Mouse (Mus musculus): ENCODE measurements at regions not wholly inside any gene's neighbourhood (a gene's known extent, or its start where the extent isn't known, plus 50 kb on each side); places are given as distances from the start of the nearest gene placed in this dataset.

DNA sequence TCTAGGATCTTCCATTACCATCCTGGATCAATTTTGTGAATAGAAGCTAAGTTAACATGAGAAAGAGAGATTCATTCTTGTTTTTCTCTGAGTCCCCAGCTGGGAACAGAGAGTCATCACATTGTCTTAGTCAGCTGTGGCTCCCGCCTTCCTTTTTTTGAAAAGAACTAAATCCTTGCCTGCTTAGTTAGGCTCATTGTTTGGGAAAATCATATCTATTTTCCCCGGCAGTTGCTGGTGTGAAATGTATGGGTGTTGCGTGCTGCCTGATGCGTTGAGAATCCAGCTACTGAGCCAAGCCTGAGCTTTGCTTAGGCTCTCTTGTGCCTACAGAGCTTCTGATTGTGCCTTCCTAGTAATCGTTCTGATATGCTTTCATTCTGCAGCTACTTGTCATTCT is 66.3 kb downstream of the Fam50b start:
- 0 out of 2 replicates have a peak overlapping the region, but pooled peaks have one; percentile 36 for H3K27ac ChIP-seq
- no peak overlapping the region for H3K4me3 ChIP-seq
- TF ChIP-seq CTCF (conservative IDR thresholded peaks at IDR 0.05): no peak
- DNase-seq (ENCODE audit: low spot score in 2 of 2): no peak

DNA sequence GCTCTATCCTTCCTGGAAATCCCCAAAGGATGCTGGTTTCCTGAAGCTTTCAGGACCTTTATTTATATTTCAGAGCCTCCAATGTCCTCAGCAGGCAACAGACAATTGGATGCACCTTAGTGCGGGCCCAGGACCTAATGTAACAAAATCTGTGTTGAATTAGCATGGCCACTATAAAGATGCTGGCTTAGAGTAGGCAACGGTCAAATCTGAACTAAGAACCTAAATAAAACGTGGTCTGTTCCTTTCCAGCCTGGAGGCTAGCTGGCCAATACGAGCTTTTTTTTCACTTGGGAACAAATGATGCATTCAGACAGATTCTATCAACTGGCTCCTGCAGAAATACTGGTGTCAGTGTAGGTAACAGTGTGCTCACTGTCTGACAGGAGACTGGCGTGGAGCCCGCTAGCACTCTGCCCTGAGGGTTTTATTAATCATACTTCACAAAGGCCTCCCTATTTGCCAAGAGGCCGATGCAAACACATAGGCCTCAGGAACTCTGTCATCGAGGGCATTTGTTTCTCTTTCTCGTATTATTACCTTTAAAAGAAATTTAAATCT is 68.5 kb upstream of the Prpf4b start:
- DNase-seq (ENCODE audit: low spot score in 2 of 2): no peak
- no peak overlapping the region for H3K4me3 ChIP-seq
- no peak overlapping the region for H3K27ac ChIP-seq
- no peak for TF ChIP-seq CTCF (conservative IDR thresholded peaks at IDR 0.05)

DNA sequence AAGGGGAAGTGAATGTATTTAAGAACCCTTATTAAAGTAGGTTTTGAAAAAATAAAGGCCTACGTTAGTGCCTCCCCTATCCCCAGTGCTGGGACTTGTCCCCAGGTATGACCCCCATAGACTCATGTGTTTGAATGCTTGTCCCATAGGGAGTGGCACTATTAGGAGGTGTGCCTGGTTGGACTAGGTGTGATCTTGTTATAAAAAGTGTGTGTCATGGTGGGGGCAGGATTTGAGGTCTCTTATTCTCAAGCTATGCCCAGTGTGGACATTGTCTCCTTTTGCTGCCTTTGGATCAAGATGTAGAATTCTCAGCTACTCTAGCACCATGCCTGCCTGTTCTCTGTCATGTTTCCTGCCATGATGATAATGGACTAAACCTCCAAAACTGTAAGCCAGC is 65.6 kb upstream of the Prpf4b start:
- Histone ChIP-seq H3K4me3 (no peak overlapping the region), H3K27ac (no peak overlapping the region)
- no peak for DNase-seq (ENCODE audit: low spot score in 2 of 2)
- TF ChIP-seq CTCF (conservative IDR thresholded peaks at IDR 0.05): no peak

DNA sequence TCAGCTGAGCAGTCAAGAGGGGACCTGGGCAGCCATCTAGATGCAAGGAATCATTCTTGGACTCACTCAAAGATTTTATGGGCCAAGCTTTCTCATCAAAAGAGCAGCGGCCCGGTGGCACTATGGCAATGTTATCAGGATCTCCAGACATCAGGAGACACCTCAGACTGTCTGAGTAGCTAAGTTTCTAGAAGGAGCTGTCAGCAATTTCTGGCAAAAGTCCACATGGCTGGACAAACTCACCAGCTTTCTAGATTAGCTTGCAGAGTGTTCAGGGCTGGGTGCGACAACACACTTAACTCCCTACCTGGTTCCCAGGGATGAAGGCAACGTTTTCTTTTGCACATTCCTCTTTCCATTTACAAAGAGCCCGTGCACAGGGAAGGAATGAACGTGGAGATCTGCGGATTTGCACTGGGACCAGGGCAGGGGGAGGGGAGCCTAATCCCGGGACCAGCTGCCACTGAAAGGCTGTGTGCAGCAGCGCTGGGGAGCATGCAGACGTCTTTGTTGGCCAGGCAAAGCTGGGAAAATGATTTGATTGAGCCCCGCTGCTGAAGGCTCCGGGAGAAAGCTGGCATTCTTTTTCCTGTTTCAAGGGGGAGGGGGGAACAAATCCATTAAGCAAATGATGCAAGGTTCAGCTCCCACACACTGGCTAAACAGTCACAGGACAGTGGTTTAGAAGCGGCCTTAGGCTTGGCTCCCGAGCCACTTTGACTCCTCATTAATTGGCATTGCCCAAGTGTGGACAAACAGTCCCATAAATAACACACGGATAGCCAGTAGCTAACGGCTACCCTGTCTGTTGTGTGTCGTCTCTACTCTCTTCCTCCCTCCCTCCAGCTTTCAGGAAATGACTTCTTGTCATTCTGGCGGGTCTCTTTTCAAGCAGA is 60.7 kb upstream of the Prpf4b start:
- TF ChIP-seq CTCF (conservative IDR thresholded peaks at IDR 0.05): no peak
- peak; percentile 40 to 48 for DNase-seq (ENCODE audit: low spot score in 2 of 2)
- Histone ChIP-seq H3K27ac (peak overlapping the region; percentile 69), H3K4me3 (no peak overlapping the region)

DNA sequence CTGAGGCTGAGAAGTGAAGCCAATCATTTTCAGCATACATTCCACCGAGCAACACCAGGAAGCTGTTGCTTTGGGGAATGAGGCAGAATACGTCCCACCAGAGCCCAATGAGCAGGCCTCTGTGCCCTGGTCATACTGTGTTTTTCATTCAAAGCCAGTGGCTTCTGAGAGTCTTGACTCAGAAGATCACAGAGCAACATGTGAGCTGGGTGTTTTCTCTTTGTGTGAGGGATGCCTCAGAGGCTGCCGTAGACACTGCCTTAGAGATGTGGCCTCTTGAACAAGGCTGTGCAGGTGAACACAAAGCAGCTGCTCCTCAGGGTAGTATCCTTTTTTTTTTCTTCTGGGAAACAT is 60.1 kb upstream of the Prpf4b start:
- no peak for DNase-seq (ENCODE audit: low spot score in 2 of 2)
- Histone ChIP-seq H3K4me3 (no peak overlapping the region), H3K27ac (peak overlapping the region; percentile 69)
- TF ChIP-seq CTCF (conservative IDR thresholded peaks at IDR 0.05): no peak

DNA sequence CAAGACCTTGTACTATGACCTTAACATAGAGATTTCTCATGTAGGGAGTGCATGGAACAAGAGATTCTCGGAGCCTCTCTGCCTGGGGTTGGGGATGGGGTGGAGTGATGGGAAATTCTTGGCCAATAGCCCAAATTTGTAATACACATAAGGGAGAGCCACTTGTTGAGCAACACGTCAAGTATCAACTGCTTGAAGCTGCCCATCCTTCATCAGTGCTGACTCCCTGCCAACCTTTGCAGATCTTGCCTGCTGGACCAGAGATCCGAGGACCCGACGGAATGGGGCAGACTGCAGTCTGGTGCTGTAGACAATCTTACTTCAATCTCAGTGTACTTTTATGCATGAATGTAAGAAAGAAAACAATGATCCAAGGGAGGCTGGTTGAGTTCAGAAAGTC is 56.9 kb upstream of the Prpf4b start:
- Histone ChIP-seq H3K27ac (no peak overlapping the region), H3K4me3 (no peak overlapping the region)
- TF ChIP-seq CTCF (conservative IDR thresholded peaks at IDR 0.05): no peak
- no peak for DNase-seq (ENCODE audit: low spot score in 2 of 2)

DNA sequence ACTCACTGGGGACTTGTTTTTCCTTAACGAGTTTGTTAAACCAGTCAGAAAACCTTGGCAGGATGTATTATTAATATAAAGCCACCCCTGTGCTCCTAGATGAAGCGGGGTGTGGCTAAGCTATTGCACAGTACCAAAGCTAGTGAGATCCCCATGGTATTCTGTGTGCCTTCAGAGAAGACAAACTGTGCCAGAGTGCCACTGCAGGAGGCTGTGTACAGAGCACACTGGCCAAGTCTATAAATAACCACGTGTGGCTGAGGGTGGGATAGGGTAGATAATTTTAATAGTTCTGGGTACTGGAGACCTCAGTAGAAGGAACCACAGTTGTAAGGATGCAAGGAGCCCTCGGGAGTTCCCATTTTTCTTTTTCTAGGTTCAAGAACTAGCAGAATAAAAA is 54.7 kb upstream of the Prpf4b start:
- Histone ChIP-seq H3K27ac (0 out of 2 replicates have a peak overlapping the region, but pooled peaks have one; percentile 36), H3K4me3 (no peak overlapping the region)
- TF ChIP-seq CTCF (conservative IDR thresholded peaks at IDR 0.05): no peak
- no peak for DNase-seq (ENCODE audit: low spot score in 2 of 2)

DNA sequence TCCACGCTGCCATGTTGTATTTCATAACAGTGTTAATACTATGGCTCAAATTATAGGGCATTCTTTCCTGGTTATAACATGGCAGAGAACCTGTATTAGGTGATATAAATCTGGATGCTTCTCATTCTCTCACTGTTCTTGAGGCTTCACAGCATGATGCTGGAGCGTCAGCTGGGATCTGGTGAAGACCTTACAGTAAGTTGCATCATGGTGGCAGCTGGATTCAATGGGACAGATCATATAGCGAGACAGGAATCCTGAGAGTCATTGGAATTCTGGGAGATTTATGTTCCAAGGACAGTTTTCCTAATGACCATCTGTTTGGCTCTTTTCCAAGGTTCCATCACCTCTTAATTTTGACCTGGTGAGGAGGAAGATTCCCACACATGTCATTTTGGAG is 53.2 kb upstream of the Prpf4b start:
- no peak for TF ChIP-seq CTCF (conservative IDR thresholded peaks at IDR 0.05)
- H3K4me3 ChIP-seq: no peak overlapping the region
- DNase-seq (ENCODE audit: low spot score in 2 of 2): no peak
- H3K27ac ChIP-seq: no peak overlapping the region

DNA sequence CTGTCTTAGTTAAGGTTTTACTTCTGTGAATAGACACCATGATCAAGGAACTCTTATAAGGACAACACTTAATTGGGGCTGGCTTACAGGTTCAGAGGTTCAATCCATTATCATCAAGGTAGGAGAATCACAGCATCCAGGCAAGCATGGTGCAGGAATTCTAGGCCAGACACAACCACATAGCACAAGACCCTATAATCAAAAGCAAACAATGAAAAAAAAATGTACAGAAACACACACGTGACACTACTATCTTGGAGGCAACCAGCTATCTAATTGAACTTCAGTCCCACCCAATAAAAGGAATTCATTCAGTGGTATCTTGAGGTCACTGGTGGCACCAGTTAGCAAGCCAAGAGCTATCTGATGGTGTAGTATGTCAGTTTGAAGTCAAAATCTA is 50.9 kb upstream of the Prpf4b start:
- H3K4me3 ChIP-seq: no peak overlapping the region
- DNase-seq (ENCODE audit: low spot score in 2 of 2): no peak
- TF ChIP-seq CTCF (conservative IDR thresholded peaks at IDR 0.05): no peak
- no peak overlapping the region for H3K27ac ChIP-seq
